Mouse (Mus musculus) forebrain, embryonic 15.5 days (tissue): ENCODE measurements around the gene March9. TPM values are rescaled to one million over a fixed set of nuclear protein-coding genes. Genes with fewer than 3 reads are reported as not detected.
A peak's percentile ranks its signal among the peaks of the same experiment; 100 is the strongest.

Experiments used
- ATAC-seq: fragments of 200-750 bp; cut with Nextera tagmentation; replicated peaks from 2 replicates; pipeline ENCODE4 v1.8.0; 2017; ENCODE audit warnings: mild to moderate bottlenecking, moderate TSS enrichment, moderate library complexity
- H3K27ac ChIP-seq: fragments of 300-500 bp; sonication (generic); replicated peaks from 2 replicates; pipeline ENCODE4 v1.5.1; 2015; ENCODE audit warnings: mild to moderate bottlenecking, inconsistent platforms
- H3K27me3 ChIP-seq: fragments of 300-500 bp; sonication (generic); 2 replicates; pipeline ENCODE4 v1.6.1; 2015; ENCODE audit warnings: inconsistent platforms
- H3K36me3 ChIP-seq: fragments of 300-500 bp; sonication (generic); 2 replicates; pipeline ENCODE4 v1.6.1; 2015; ENCODE audit warnings: mild to moderate bottlenecking, inconsistent platforms
- H3K4me1 ChIP-seq: fragments of 300-500 bp; sonication (generic); 2 replicates; pipeline ENCODE4 v1.6.1; 2015; ENCODE audit warnings: inconsistent platforms
- H3K4me2 ChIP-seq: fragments of 300-500 bp; sonication (generic); replicated peaks from 2 replicates; pipeline ENCODE4 v1.6.1; 2015; ENCODE audit warnings: mild to moderate bottlenecking, inconsistent platforms
- H3K4me3 ChIP-seq: fragments of 300-500 bp; sonication (generic); 2 replicates; pipeline ENCODE4 v1.5.1; 2015; ENCODE audit warnings: mild to moderate bottlenecking, inconsistent platforms
- H3K9ac ChIP-seq: fragments of 300-500 bp; sonication (generic); replicated peaks from 2 replicates; pipeline ENCODE4 v1.6.1; 2015; ENCODE audit warnings: mild to moderate bottlenecking, inconsistent platforms
- H3K9me3 ChIP-seq: fragments of 300-500 bp; sonication (generic); 2 replicates; pipeline ENCODE4 v1.6.1; 2016; ENCODE audit warnings: inconsistent platforms
- WGBS: fragments of 180-500 bp; shearing (Covaris S2); methylation state at CpG from one replicate; pipeline ENCODE4 v1.1.7; 2015; ENCODE audit warnings: mixed read lengths; 5-methylcytosine and 5-hydroxymethylcytosine counted together
- polyA plus RNA-seq: library from polyadenylated mRNA; unstranded; fragments of >200 nt; fragmentation: Nextera tagmentation; extraction: Ambion mirVana; gene quantifications from 2 replicates; pipeline ENCODE4 v1.2.1, GENCODE M21; 2015

Gene March9
- polyA plus RNA-seq, 1 experiment from 2014 or later = 7.0 TPM

GRCm38 (mm10) chr10:127091507-127092396 is 31.8 kb upstream of the March9 start:
- Histone ChIP-seq H3K27ac (no peak overlapping the region), H3K4me2 (peak overlapping the region; percentile 49), H3K9me3 (no peaks in the 10 kb centered on the region), H3K4me3 (peak overlapping the region; percentile 29), H3K27me3 (peaks cover 50% of the 10 kb centered on the region), H3K36me3 (peaks cover 22% of the 10 kb centered on the region), H3K9ac (peak overlapping the region; percentile 35), H3K4me1 (peaks cover 31% of the 10 kb centered on the region)
- WGBS = 8% methylated on average over 51 of the region's 51 CpGs
- peak; percentile 44 for ATAC-seq

GRCm38 (mm10) chr10:127090560-127091411 is 30.8 kb upstream of the March9 start:
- Histone ChIP-seq H3K4me3 (peak overlapping the region; percentile 29), H3K27ac (no peak overlapping the region), H3K9me3 (no peaks in the 10 kb centered on the region), H3K36me3 (peaks cover 15% of the 10 kb centered on the region), H3K9ac (peak overlapping the region; percentile 35), H3K4me1 (peaks cover 31% of the 10 kb centered on the region), H3K4me2 (peak overlapping the region; percentile 49), H3K27me3 (peaks cover 54% of the 10 kb centered on the region)
- peak; percentile 28; the same call in 1 of the 2 replicates for ATAC-seq
- 8% methylated on average over 57 of the region's 57 CpGs for WGBS

GRCm38 (mm10) chr10:127085633-127086032 is 25.6 kb upstream of the March9 start:
- Histone ChIP-seq H3K4me2 (no peak overlapping the region), H3K27me3 (peaks cover 44% of the 10 kb centered on the region), H3K9me3 (no peaks in the 10 kb centered on the region), H3K27ac (no peak overlapping the region), H3K9ac (no peak overlapping the region), H3K36me3 (peaks cover 21% of the 10 kb centered on the region; the same call in 1 of the 2 replicates), H3K4me3 (no peak overlapping the region), H3K4me1 (peaks cover 26% of the 10 kb centered on the region)
- WGBS = 73% methylated on average over 6 of the region's 6 CpGs
- no peak for ATAC-seq

GRCm38 (mm10) chr10:127085052-127085451 is 25.1 kb upstream of the March9 start:
- Histone ChIP-seq H3K4me2 (no peak overlapping the region), H3K4me1 (peaks cover 26% of the 10 kb centered on the region), H3K9me3 (no peaks in the 10 kb centered on the region), H3K27ac (no peak overlapping the region), H3K27me3 (peaks cover 44% of the 10 kb centered on the region), H3K36me3 (peaks cover 21% of the 10 kb centered on the region; the same call in 1 of the 2 replicates), H3K4me3 (no peak overlapping the region), H3K9ac (no peak overlapping the region)
- WGBS = 83% methylated on average over 9 of the region's 9 CpGs
- ATAC-seq = no peak

- H3K4me2 ChIP-seq = no peak overlapping the region
- H3K4me1 ChIP-seq = peaks cover 29% of the 10 kb centered on the region
- no peak overlapping the region for H3K27ac ChIP-seq
- no peak overlapping the region for H3K9ac ChIP-seq
- WGBS = 60% methylated on average over 5 of the region's 5 CpGs
- H3K9me3 ChIP-seq = no peaks in the 10 kb centered on the region
- H3K27me3 ChIP-seq = peaks cover 37% of the 10 kb centered on the region
- ATAC-seq = no peak
- H3K4me3 ChIP-seq = no peak overlapping the region
- peaks cover 21% of the 10 kb centered on the region; the same call in 1 of the 2 replicates for H3K36me3 ChIP-seq
Observed at GRCm38 (mm10) chr10:127083915-127084306, 23.9 kb upstream of the March9 start.

- Histone ChIP-seq H3K4me3 (no peak overlapping the region), H3K9me3 (no peaks in the 10 kb centered on the region), H3K27me3 (peaks cover 34% of the 10 kb centered on the region), H3K9ac (no peak overlapping the region), H3K4me2 (no peak overlapping the region), H3K36me3 (peaks cover 21% of the 10 kb centered on the region; the same call in 1 of the 2 replicates), H3K4me1 (peaks cover 31% of the 10 kb centered on the region), H3K27ac (no peak overlapping the region)
- WGBS = 41% methylated on average over 8 of the region's 8 CpGs
- no peak for ATAC-seq
Observed at GRCm38 (mm10) chr10:127083292-127083914, 23.4 kb upstream of the March9 start.

GRCm38 (mm10) chr10:127081996-127082620 is 22.1 kb upstream of the March9 start:
- Histone ChIP-seq H3K36me3 (peaks cover 13% of the 10 kb centered on the region; the same call in 1 of the 2 replicates), H3K4me1 (peaks cover 41% of the 10 kb centered on the region), H3K9ac (peak overlapping the region; percentile 59; the same call in 1 of the 2 replicates), H3K9me3 (no peaks in the 10 kb centered on the region), H3K4me2 (peak overlapping the region; percentile 76), H3K27ac (no peak overlapping the region), H3K27me3 (peaks cover 26% of the 10 kb centered on the region), H3K4me3 (peak overlapping the region; percentile 70)
- WGBS = 26% methylated on average over 8 of the region's 8 CpGs
- no peak for ATAC-seq

- H3K4me1 ChIP-seq = peaks cover 41% of the 10 kb centered on the region
- H3K27me3 ChIP-seq = peaks cover 19% of the 10 kb centered on the region
- no peak overlapping the region for H3K27ac ChIP-seq
- ATAC-seq = no peak
- 2% methylated on average over 48 of the region's 48 CpGs for WGBS
- H3K4me2 ChIP-seq = peak overlapping the region; percentile 76
- H3K9ac ChIP-seq = peak overlapping the region; percentile 59
- H3K9me3 ChIP-seq = no peaks in the 10 kb centered on the region
- peak overlapping the region; percentile 70 for H3K4me3 ChIP-seq
- H3K36me3 ChIP-seq = peaks cover 11% of the 10 kb centered on the region; the same call in 1 of the 2 replicates
Observed at GRCm38 (mm10) chr10:127080901-127081780, 21.2 kb upstream of the March9 start.

GRCm38 (mm10) chr10:127079665-127080391 is 19.8 kb upstream of the March9 start:
- Histone ChIP-seq H3K4me2 (peak overlapping the region; percentile 76), H3K4me1 (peaks cover 41% of the 10 kb centered on the region), H3K9ac (peak overlapping the region; percentile 59), H3K4me3 (peak overlapping the region; percentile 70), H3K36me3 (peaks cover 11% of the 10 kb centered on the region; the same call in 1 of the 2 replicates), H3K9me3 (no peaks in the 10 kb centered on the region), H3K27ac (peak overlapping the region; percentile 83), H3K27me3 (peaks cover 19% of the 10 kb centered on the region)
- WGBS = 2% methylated on average over 65 of the region's 70 CpGs
- ATAC-seq = peak; percentile 3; the same call in 1 of the 2 replicates
